Mouse (Mus musculus) naive thymus-derived CD4-positive, alpha-beta T cell, adult 2 months (primary cell): ENCODE data around the gene Ctnna2.

Experiments used
- DNase-seq: peaks from one replicate; pipeline ENCODE4 v3.0.0-alpha.2; 2011; ENCODE audit warnings: low read depth

Gene Ctnna2

DNA sequence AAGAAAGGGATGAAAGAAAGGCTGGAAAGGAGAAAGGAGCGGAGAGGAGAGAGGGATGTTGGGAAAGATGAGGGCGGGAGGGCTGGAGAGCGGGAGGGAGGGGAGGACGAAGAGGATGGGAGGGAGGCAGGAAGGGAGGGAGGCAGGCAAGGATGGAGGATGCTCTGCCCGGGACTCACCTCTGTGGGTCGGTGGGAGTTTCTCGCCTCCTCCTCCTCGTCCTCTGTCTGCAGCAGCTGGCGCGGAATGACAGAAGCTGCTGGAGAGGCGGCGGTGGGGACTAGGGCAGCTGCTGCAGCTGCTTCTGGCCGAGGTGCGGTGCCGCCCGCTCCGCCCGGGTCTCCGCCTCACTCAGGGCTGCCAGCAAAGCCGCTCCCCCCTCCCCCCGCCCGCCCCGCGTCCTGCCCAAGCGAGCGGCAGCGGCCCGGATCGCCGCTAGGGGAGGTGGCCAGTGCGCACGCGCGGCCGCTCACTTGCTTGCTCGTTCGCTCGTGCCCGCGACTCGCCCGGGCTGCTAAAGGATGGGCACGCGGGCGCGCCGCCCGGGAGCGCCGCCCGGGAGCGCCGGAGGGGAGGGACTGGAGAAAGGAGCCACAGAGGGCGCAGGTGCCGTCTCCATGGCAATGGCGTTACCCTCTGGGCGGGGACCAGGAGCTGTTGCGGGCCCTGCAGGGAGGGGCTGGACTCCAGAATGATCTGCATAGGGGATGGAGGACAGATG, at the start of gene Ctnna2:
Gene Ctnna2 (minus strand): TSS at position 459 of the 721 bp plus-strand sequence.
- no peak for DNase-seq

DNA sequence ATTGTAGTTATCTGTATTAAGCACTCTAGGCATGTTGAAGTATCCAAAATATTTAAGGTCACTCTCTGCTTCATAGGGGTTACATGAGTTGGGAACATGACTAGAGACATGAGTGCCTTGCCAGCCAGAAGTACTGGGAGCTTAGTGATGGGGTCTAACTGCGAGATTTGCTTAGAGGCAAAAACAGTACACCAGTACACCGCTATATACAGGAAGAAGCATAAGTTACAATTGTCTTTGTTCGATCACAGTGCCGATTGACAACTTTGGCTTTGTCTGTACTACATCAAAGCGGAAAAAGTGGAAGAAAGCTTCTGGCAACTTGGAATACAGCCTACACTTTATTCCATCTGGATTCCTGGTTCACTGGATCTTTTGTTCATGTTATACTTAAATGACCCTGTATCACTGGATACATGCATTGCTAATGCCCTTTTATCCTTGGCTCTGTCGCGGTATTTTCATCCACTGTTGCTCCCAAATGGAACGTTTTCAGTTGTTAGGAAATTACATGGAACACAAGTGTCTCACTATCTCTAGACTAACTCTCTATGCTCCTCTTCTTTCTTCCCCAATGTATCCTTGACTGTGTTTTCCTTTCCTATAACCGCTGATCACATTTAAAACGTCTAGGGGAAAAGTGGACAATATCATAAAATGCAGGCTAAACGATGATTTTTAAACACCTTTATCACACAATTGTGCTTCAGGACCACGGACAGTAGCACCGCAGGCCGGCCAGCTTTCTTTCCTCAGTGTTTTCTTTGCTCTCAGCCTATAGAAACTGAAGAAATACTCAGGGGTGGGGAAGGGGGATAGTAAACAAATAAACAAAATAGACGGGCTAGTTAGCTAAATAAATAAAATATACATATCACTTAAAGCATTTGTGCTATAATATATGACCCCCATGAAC, 896 bp upstream of the Ctnna2 start:
- DNase-seq, result no peak

DNA sequence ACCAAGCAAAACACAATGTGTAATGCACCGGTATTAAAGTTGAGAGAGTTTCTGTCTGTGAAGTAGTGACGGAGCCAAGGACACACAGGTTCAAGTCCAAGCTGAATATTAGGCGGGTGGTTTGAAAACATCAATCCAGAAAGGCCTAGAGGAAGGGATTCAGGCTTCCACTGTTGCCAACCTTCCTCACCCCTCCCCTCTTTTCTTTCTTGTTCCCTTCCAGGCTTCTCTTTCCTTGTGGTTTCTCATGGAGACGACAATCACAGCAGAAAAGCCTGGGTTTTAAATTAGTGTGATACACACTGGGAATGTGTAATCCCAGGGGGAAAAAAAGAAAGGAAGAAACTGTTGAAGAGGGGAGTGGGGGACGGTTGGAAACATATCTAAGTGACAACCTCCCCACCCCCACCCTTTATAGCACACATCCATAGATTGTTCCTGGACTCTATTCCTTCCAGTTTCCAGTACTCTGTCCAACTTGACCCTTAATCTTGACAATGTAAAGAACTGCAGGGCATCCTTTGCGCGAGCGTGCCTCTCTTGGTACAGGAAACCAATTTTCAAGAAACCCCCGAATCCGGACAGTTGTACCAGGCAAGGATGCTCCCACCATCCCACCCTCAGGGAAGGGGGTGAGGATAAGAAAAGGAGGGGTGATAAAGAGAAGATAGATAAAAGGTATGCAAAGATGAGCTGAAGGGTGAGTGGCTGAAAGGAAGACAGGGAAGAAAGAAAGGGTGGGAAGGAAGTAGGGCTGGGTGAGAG, 841 bp downstream of the Ctnna2 start:
- DNase-seq, result no peak

DNA sequence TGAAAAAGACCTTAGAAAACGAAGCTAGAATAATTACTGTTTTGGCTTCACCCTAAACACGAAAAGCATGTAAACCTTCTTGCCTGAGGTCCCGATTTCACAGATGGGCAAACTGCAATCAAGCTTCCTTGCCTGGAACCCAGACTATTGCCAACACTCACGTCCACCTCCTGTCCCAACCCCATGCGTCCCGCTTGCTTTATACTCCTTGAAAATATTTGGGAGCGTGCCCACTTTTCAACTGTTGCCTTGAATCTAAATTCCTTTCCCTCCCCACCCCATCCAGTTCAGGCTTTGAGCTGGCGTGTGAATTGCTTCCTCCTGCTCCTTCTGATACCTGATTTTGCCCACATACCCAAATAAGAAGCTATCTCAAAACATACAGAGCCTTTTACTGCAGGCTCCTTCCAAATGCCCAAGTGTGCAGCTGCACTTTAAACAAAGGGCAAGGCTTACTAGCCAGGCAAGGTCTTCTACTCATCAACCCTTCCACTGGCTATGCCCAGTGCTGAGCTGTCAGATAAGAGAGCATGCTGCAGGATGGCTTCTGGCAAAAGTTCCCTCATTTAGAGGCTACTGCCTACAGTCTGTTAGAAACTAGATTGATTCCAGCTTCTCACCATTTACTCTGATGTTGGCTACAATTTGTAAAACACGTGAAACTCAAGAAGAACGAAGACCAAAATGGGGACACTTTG, 8.8 kb downstream of the Ctnna2 start:
- DNase-seq, result no peak

DNA sequence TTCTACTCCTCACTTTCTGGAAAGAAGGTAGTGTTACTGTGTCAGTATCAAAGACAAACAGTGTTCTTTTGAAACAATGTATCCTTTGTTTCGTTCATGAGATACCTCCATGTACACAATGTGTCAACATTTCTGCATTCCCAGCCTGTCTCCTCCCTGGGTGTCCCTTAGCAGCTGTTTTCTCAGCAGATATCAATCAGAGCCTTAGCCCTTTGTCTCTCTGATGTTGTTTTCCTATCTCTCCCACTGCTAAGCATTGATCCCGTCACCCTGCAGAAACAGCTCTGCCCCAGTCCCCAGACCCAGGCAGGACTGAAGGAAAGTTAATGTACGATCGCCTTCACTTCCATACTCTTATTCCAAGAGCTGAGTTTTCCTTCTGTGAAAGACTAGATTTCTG, 9.7 kb downstream of the Ctnna2 start:
- no peak for DNase-seq

DNA sequence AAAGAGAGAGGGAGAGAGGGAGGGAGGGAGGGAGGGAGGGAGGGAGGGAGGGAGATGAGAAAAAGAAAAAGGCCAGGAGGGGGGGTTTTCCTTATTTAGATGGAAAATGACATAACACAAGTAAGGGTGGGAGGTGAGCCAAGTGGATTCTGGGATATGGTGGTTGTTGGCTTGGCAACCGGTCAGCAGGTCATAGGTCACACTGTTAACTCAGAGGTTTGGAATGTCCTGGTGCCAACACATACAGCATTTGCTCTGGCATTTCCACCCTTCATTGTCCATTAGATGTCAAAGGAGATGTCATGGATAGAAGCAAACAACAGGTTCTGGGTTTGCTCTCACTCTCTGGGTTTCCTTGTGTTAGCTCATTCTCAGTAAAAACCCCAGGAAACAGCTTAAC, 17.5 kb downstream of the Ctnna2 start:
- DNase-seq, result no peak

DNA sequence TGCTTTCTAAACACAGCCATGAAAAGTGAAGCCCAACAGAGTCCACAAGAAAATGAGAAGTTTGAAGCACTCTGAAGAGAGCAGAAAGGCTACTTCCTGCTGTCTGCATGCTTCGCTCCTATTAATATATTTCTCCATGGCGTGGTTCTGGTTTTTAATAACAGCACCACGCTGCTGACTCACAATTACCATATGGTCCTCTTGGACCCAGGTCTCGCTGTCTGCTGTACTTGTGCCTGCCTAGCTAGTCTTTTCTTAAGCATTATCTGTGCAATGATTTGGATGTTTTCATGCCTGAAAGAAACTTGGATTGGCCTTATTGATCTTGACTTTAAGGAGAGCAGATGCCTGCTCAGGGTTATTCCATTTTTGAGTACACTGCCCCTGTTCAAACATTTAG, 28.2 kb downstream of the Ctnna2 start:
- DNase-seq, result no peak

DNA sequence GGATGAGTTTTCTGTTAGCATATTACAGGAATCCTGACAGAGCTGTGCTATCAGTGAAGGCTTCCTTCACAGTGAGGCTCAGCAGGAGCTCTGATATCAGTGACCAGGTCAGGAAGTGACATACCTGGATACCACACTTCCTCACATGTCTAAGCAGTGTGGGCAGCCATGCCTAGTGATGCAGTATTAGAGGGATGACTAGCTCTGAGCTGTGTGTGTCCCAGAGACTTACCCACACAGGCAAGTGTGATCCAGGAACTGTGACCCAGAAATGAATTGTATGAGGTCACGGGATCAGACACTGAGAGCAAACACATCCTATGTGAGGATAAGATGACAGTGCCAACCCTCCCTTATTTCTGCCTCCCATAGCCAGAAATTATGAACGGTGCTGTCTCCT, 28.8 kb downstream of the Ctnna2 start:
- DNase-seq, result no peak

DNA sequence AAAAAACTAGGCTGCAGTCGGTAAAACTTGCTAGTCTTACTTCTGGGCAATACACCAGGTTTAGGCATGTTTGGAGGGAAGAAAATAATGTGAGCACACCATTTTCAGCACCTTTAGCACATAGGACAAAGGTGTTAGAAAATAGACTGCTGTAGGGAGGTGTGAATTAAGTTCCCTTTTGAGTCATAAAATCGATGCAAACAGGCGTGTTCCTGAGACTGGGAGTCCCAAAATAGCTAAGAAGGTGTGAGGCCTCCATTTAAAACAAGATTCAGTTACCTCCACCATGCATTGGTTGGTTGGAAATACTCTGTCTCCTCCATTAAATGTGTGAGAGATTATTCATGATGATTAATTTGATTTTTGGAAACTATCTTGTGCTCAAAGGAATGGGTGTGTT, 50.1 kb downstream of the Ctnna2 start:
- DNase-seq, result no peak

DNA sequence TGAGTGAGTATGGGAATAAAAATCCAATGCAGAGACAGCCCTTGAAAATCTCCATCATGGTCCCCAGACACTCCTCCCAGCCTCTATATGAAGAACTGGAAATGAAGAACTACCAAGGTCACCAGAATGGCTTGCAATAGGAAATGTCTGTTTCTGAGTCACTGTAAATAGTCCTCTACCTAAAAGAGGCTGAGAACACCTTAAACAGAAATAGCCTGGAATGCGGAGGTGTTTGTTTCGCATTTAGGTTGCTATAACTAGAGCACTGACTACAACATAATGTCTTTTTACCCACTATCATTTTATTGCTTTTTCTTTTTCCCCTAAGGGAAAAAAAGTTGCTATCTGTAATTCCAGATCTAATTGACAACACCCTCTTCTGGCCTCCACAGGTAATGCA, 106.3 kb downstream of the Ctnna2 start:
- DNase-seq, result no peak

DNA sequence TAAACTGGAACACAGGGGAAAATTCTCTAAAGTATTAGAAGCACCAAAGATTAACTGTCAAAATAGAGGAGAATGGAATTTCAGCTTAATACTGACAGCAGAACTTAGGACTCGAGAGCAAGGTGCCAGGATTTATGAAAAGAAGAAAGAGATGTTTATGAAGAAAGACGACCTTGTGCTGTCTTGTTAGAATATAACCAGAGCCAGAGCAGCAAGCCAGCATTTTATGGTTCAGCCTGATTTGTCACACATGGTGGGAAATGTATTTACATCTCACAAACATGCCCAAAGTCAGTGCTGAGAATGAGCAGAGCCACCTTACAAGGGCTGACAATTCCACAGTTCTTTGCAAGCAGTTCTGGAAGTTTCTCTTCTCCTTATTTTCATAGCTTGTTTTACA, 110.2 kb downstream of the Ctnna2 start:
- no peak for DNase-seq

DNA sequence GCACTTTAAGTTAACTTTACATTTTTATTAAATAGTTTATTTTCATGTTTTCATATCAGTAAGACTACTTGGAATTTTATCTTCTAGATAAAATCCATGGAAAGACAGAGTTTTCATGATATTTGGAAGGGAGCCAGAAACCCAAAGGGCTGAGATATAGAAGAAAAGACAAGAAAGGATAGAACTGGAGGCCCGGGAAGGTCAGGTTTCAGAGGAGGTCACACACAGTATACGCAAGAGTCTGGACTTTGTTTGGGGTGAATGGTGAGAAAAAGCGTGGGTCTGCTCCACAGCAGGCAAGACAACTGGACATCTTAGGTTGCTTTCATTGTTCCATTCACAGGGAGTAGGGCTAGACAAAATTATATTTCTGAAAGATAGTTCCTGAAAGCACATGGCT, 111.4 kb downstream of the Ctnna2 start:
- no peak for DNase-seq

DNA sequence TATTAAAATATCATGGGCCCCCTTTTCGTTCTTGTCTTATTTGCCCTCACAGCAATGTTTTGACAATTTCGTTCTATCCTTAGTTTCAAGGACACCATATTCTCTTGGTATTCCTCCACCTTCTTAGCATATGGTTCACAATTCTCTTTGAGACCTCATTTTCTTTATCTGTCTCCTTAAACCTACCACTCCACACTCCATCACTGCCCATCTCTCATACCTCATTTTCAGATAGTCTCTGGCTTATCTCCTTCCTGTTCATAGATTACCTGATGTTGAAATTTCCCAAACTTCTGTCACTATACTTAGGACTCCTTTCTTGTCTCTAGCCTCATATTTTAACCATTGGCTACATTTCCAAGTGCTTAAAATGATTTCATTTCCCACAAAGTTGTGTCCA, 116.1 kb downstream of the Ctnna2 start:
- DNase-seq, result no peak

DNA sequence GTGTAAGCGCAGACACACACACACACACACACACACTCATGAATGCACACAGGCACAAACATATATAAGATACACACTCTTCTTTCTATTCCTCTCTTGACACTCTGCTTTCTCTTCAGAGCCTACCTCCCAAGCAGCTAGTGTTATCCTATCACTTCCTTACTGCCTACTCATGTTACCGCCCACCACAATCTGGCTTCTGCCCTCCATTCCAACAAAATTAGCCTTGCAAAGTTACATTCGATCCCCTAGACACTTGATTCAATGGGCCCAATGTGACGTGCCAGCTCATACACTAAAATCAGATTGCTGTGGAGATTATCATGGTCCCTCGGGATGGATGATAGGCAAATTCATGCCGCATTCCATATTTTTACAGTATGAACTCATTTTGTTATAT, 116.7 kb downstream of the Ctnna2 start:
- DNase-seq, result no peak

DNA sequence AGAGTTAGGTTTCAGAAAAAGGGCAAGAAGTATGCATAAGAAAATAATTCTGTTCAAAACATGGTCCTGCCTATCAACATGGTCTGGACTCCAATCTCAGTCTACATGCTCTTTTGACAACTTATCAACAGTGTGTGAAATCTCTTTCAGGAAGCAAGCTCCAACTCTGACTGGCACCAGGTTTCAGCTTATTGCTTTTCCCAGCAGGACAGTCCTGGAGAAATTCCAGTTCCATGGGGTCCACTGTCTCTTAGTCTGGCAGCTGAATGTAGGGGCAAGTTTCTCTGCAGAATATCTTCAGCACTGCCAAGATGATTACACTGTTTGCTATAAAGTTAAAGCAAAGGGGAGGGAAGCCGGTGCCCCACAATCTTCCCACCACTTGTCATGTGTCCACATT, 130.1 kb downstream of the Ctnna2 start:
- DNase-seq, result no peak

DNA sequence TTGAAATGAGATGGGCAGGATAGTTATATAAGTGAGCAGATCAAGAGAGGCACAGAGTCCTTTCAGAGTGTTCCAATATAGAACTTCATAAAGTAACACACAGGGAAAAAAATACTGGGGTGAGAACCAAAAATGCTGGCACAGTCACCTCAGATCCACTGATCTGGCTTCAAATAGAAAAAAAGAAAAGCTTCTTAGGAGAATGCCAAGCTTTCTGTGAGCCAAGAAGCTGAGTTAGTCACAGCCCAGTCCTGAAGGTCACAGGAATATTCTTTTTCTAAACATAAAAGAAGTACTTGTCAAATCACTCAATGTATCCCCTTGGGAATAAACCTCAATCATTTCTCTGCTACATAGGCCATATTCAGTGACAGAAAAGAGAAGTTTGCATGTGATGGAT, 130.7 kb downstream of the Ctnna2 start:
- no peak for DNase-seq

DNA sequence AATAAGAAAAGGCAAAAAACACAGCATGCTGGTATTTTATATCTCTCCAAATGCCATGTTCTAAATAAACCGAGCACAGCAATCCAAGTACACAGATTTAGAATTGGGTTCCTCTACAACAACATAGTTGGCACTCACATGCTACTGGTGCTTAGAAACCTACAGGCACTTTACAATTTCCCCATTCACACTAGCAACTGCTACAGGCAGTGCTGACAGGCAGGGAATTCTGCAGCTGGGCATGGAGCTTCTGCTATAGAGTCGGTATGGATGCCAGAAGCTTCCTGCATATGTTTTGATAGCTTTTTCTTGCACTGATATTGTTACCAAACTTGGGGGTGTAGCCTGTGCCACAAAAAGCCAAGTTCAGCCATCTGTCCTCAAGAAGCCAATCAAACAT, 131.8 kb downstream of the Ctnna2 start:
- DNase-seq, result no peak

DNA sequence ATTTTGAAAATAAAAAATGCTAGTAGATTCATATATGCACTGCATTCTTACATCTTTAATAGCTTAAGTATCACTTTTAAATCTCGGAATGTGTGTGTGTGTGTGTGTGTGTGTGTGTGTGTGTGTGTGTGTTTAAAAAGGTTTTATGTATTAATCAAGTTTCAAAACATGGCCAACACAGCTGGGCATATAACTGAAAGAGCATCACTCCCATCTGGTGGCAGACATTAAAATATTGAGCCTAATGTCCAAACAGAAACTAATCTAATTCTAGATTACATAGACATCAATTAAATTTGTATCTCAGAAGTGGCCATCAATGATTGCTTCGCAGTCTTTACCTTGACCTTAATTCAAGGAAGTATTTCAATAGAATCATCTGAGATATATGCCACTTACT, 140.4 kb downstream of the Ctnna2 start:
- DNase-seq, result no peak

DNA sequence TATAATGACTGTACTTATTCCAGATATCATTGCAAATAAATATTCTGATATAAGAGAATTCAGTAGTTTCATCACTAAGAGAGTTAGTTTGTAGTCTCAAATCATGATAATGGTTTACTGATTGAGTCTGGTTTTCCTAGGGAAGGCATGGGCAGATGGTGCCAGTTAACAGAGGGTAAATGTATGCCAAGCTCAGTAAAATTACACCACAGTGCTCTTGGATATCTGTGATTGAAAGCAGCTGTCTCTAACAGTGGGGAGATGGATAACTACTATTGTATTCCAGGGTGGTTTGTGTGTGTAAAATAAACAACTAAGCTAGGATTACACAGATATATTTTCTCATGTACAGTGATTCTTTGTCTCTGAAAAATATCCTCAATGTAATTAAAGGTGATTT, 140.8 kb downstream of the Ctnna2 start:
- no peak for DNase-seq

DNA sequence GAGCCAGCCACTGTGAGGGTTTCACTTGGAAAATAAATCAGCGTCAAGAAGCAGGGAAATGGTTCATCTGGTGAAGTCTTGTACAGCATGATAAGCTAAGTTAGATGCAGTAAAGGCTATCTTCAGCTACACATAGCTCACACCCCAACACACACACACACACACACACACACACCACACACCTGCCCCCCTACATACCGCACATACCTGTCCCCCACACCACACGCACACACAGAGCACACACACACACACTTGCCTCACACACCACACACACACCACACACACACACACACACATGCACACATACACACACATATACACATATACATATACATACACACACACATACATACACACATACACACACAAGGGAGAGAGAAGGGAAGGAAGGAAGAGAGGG, 142.0 kb downstream of the Ctnna2 start:
- no peak for DNase-seq

DNA sequence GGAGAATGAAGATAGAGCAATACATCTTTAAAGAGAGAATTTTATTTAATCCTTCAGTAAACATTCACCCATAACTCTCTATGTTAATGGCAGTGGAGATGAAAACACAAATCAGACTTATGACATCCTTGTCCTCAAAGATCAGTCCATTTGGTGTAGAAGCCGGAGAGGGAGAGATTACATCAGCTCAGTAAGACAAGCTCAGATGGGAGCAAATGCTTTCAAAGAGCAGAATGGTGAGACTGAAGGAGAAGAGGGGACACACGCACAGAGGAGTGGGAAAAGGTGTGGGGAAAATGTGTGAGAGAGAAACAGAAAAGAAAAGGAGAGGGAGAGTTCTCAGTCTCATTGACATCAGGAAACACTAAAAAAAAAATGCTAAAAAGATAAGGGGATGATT, 144.8 kb downstream of the Ctnna2 start:
- DNase-seq, result no peak

DNA sequence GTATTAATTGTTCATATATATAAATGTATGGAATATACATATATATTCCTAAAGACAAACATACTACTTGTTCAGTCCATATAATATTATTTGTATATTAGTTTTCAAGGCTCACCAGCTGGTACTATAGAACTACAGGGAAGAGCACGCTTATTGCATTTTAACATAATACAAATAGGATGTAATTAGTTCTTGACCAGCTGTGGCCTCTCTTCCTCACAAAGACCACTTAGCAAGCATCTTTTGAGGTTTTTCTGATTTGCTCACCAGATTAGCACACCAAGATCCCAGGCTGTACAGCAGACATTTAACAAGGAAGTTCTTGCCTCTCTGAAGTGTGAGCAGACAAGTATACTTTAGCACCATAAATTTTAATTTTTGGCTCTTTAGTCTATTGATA, 152.0 kb downstream of the Ctnna2 start:
- no peak for DNase-seq
